Mouse (Mus musculus): ENCODE measurements around the gene Mgme1.

Mgme1 gene

GRCm38 (mm10) chr2:144264398-144265119, 5.9 kb upstream of the Mgme1 start:
- no peak for DNase-seq (ENCODE audit: low spot score)

- no peak for DNase-seq (ENCODE audit: low spot score)
Measured at GRCm38 (mm10) chr2:144265120-144265488, 5.4 kb upstream of the Mgme1 start.

GRCm38 (mm10) chr2:144265916-144266683, 4.4 kb upstream of the Mgme1 start:
- DNase-seq (ENCODE audit: low spot score): no peak

GRCm38 (mm10) chr2:144267004-144267730, 3.3 kb upstream of the Mgme1 start:
- no peak for DNase-seq (ENCODE audit: low spot score)

DNA sequence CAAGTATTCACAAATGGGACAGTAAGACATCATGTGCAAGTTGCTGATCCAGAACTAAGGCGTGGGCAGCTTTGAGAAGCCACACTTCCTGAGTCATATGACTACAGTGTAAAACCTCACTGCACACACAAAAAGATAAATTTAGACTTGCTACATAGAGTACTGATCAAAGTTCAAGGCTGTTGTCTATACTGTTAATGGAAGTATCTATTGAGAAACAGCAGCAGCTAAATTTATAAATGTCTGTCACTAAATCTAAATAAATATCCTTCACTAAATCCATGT, 2.8 kb upstream of the Mgme1 start:
- no peak for DNase-seq (ENCODE audit: low spot score)

DNA sequence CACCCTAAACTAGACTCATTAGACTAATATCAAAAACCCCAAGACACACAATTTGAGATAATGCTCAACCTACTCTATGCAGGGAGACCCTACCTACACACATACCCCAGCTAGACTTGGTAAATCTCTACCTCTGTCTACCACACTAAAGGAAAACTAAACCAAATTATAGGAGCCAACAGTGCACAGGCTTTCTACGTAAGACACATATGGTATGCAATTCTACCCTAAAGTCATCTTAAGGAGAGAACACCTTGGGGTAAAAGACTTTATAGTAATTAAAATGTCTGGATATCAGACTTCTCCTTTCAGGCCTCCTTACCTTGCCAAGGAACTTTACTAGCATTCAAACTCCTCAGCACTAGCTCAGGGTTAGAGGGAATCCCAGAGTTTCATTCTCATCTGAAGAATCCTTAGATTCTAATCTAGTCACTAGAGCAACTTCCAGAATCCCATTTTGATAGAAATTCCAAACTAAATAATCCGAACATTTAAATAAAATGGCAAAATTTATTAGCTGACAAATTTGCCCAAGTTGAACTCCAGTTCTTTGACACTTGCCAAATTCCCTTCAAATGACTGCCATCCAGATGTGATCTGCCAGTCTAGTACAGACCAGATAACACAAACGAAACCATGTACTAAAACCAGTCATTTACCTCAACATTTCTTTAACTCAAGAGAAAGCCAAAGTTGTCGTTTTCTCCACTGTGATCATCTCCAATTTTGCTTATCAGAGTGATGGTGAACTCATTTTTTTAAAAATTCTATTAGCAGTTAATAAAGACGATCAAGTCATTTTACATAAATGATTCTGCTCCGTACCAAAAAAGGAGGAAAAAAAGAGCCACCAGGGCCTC, 1.8 kb upstream of the Mgme1 start:
- no peak for DNase-seq (ENCODE audit: low spot score)

- peak; percentile 20 for DNase-seq (ENCODE audit: low spot score)
Measured at GRCm38 (mm10) chr2:144269306-144269650, 1.2 kb upstream of the Mgme1 start.

GRCm38 (mm10) chr2:144269679-144270475, 586 bp upstream of the Mgme1 start:
- peak; percentile 17 for DNase-seq (ENCODE audit: low spot score)

DNA sequence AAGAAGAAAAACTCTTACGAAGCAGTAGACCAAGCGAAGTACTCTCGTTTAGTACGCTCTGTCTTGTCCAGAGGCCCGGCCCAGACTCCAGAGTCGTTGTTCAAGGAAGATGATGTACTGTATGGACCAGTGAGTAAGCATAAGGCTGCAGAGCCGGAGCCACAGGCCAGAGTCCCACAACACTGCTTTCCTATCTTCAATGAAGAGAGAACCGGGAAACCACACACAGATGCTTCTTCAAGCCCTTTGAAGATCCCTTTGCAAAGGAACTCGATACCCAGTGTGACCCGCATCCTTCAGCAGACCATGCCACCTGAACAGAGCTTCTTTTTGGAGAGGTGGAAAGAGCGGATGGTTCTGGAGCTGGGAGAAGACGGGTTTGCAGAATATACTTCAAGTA, 1.6 kb downstream of the Mgme1 start:
- no peak for DNase-seq (ENCODE audit: low spot score)

DNA sequence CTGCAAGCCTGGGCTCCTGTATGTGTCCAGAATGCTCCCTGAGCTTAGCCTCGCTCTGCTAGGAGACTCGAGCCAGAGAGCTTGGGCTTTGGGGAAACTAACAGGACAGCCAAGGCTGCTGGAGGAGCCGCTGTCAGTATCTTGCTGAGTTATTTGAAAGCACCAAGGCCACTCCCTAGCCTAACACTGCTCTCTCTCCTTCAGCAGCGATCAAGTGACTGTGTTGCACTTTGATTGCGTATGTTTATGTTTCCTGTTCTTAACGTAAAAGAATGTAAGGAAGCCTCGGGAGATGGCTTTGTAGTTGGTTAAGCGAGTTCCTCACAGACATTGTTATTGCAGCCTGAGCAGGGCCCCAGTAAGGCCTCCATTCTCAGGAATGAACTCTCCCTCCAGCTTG, 4.3 kb downstream of the Mgme1 start:
- no peak for DNase-seq (ENCODE audit: low spot score)

DNA sequence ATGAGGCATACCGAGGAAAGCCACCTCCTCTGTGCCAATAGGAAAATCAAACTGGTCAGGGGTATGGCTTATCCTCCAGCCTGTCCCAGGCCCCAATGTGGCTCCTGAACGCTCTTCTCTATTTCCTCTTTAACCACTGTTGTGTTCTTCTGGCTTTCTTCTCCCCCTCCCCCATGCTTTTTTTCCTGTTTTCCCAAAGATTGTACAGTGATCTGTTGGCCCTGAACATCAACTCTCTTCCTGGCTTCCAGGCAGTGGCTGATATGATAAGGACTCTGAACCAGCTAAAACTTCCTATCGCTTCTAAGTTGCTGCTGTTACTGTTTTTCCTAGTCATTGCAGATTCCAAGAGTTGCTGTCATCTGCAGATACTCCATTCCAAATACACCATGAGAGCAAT, 6.4 kb downstream of the Mgme1 start:
- DNase-seq (ENCODE audit: low spot score): no peak

DNA sequence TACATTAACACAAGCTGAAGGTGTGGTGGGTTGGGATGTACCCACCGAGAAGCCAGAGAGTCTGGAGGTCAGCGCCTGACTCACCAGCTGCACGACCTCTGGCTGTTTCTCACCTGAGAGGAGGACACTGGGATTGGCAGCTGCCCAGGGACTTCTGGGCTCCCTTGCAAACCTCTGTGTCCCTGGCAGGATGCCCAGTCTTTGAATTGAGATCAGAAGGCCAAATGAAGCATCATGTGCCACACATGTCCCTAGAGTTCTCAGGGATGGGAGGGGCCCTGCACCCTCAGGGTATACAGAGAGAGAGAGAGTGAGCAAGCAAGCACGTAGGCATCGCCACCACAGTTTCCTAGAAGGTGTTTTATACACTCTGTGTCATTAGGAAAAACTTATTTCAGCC, 9.3 kb downstream of the Mgme1 start:
- no peak for DNase-seq (ENCODE audit: low spot score)

GRCm38 (mm10) chr2:144280568-144280967, 10.1 kb downstream of the Mgme1 start:
- DNase-seq (ENCODE audit: low spot score): no peak

- no peak for DNase-seq (ENCODE audit: low spot score)
Measured at GRCm38 (mm10) chr2:144281417-144281816, 11.0 kb downstream of the Mgme1 start.

DNA sequence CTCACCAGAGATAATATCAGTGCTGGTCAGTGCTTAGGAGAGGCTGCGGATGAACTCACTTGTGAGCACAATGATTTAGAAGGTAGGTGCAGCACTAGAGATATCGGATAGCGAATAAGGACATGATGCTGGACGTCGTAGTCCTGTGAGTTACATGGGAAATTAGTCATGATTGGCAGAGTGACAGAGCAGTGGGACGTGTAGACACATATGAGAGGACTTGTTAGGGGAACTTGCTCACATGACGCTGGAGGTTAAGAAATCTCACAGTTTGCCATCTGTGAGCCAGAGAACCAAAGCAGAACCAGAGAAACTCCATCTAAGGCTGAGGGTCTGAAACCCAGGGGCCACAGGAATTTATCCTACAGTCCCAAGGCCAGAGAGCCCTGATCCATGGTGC, 19.9 kb downstream of the Mgme1 start:
- DNase-seq (ENCODE audit: low spot score): no peak

DNA sequence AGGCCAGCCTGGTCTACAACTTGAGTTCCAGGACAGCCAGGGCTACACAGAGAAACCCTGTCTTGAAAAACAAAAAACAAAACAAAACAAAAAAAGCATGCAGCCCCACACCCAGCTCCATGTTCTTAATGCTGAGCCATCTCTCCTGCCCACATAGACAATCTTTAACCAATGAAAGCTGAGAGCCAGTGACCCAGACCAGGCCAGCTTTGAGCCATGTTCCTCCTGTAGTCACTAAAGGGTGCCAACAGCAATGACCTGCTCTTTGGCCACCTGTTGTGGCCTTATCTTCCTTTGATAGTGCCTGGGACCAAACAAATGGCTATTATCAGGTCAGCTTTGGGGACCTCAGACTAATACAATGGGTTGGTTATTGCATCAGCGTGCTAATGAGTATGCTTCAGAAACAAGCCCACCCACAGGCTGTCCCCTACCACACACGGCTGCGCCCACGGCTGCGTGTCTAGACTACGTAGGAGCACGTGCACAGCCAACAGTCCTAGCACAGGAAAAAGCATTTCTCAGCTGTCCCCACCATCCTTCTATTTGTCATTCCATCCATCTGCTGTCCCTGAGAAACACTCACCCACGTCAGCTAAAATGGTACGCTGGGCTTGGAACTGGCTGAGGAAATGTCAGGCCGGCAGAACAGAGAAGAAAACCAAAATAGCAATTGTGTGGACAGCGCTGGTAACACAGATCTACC, 21.3 kb downstream of the Mgme1 start:
- no peak for DNase-seq (ENCODE audit: low spot score)

- no peak for DNase-seq (ENCODE audit: low spot score)
Measured at GRCm38 (mm10) chr2:144295145-144295735, 24.8 kb downstream of the Mgme1 start.

- no peak for DNase-seq (ENCODE audit: low spot score)
Measured at GRCm38 (mm10) chr2:144299749-144300669, 29.5 kb downstream of the Mgme1 start.

DNA sequence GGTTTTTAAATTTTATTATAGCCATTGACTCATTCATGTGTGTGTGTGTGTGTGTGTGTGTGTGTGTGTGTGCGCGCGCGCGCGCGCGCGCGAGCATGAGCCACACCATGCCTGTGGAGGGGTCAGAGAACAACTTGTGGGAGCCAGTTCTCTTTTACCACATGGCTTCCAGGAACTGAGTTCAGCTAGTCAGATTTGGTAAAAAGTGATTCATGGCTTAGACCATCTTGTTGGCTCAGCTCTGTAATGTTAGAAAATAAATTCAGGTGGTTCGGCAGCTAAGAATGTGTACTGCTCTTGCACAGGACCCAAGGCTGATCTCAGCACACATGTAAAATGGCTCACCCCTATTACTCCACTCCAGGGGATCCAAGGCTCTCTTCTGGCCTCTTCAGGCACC, 30.6 kb downstream of the Mgme1 start:
- DNase-seq (ENCODE audit: low spot score): no peak
